Mouse (Mus musculus) heart, postnatal 0 days (tissue): ENCODE measurements around the gene Tmem11.

Experiments used
- CTCF ChIP-seq: IDR thresholded peaks from 2 replicates; pipeline ENCODE4 v1.5.1; 2016; ENCODE audit warnings: antibody characterized with exemption, control low read depth, low read depth
- EP300 ChIP-seq: IDR thresholded peaks from 2 replicates; pipeline ENCODE4 v1.6.1; 2016; ENCODE audit warnings: antibody characterized with exemption, low read depth

- TF ChIP-seq CTCF (peak; percentile 72), EP300 (no peak)
These were observed 351 bp upstream of the Tmem11 start for GRCm38 (mm10) chr11:60879423-60879822.
